Mouse (Mus musculus) spleen, embryonic (tissue): ENCODE data around the gene Slc2a3.

Source experiments
- CTCF ChIA-PET: fragments of 350-600 bp; sonication (Branson Sonifier 250); formaldehyde crosslinking; loops from one replicate; lab custom pipeline; 2022; lab: Charles Lee

The Slc2a3 gene

GRCm38 (mm10) chr6:122801301-122801800 is at the start of gene Slc2a3:
TSS of gene Slc2a3 (minus strand) at chr6:122801640.
- CTCF ChIA-PET, result no interaction called here

GRCm38 (mm10) chr6:122843759-122844158 is 42.3 kb upstream of the Slc2a3 start:
- CTCF ChIA-PET, result interaction anchor here (0.7 kb wide), 1 partner anchor 13 kb away, joined by 3 read pairs; no protein-coding TSS in a partner anchor

DNA sequence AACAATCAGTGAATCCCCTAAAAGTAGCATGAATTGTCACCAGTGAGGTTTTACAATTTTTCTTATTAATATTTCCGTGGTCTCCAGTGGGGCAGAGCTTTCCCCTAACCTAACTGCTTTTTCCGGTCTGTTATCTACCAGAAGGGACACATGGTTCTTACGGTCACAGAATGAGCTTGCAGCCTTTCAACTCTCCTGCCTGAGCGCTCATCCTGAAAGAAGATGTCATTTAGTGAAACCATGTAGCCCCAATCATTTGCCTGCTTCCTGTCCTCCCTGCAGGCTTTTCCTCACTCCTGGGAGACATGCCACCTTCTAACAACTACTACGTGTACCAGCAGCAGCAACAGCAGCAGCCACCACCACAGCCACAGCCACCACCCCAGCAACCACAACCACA is 36.1 kb upstream of the Slc2a3 start:
- CTCF ChIA-PET, result interaction anchor here (1.0 kb wide), 1 partner anchor 32 kb away, joined by 3 read pairs; no protein-coding TSS in a partner anchor

GRCm38 (mm10) chr6:122836974-122837373 is 35.5 kb upstream of the Slc2a3 start:
- CTCF ChIA-PET, result interaction anchor here (1.0 kb wide), 1 partner anchor 33 kb away, joined by 3 read pairs; no protein-coding TSS in a partner anchor

DNA sequence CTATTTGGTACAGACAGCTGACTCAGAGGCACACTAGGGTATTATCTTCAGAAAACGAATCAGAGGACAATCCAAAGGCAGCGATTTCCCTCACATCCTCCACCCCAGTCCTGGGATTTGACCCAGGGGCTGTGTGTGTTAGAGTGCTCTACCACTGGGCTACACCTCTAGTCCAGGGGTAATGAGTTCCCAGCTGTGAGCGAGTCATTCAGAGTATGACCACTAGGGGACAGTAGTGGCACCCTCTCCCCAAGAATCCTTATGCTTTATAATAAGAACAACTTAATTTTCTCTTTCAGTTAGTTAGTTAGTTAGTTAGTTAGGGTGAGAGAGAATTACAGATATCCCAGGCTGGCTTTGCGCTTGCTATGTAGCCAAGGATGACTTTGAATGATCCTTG is 32.9 kb upstream of the Slc2a3 start:
- CTCF ChIA-PET, result interaction anchor here (1.0 to 1.3 kb wide), 2 partner anchors 30 to 33 kb away, joined by 3 to 4 read pairs; no protein-coding TSS in a partner anchor

DNA sequence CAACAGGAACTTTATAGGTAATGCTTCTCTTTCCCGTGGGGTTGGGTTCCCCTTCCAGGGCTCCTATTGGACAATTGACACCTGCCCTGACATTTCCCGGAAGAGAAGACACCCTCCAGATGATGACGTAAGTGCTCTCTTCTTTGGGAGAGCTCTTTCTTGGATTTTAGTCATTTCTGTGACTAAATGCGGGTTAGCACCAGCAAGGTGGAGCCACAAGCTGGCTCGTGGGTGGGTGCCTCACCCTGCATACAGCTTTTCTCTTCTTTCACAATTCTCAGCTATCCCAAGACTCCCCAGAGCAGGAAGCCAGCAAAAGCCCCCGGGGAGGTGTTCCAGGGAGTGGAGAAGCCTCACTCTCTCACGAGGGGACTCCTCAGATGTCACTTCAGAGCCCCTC is 31.4 kb upstream of the Slc2a3 start:
- CTCF ChIA-PET, result no interaction called here

- CTCF ChIA-PET, result no interaction called here
Measured at GRCm38 (mm10) chr6:122828086-122828485, 26.6 kb upstream of the Slc2a3 start.

GRCm38 (mm10) chr6:122825923-122826742 is 24.7 kb upstream of the Slc2a3 start:
- CTCF ChIA-PET, result no interaction called here

GRCm38 (mm10) chr6:122825166-122825565 is 23.7 kb upstream of the Slc2a3 start:
- CTCF ChIA-PET, result interaction anchor here (0.5 to 0.6 kb wide), 2 partner anchors 11 to 219 kb away, joined by 8 to 11 read pairs; no protein-coding TSS in a partner anchor

DNA sequence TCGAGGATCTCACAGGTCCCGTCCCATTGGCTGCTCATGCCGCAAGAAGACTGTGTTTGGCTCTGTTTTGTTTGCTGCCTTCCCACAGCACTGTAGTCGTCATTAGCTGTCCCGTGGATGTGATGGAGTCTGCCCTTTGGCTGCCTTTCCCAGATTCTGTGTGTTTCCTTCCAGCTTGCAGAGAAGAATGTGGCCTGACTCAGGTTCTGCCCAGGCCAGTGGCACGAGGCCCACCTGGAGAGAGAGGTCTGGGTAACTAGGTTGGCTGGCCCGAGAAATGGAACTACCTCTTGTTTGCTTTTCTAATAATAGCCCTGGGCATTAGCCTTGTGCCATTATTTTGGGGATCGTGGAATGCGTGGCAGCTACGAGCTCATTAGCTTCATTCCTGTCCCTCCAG is 22.6 kb upstream of the Slc2a3 start:
- CTCF ChIA-PET, result no interaction called here

DNA sequence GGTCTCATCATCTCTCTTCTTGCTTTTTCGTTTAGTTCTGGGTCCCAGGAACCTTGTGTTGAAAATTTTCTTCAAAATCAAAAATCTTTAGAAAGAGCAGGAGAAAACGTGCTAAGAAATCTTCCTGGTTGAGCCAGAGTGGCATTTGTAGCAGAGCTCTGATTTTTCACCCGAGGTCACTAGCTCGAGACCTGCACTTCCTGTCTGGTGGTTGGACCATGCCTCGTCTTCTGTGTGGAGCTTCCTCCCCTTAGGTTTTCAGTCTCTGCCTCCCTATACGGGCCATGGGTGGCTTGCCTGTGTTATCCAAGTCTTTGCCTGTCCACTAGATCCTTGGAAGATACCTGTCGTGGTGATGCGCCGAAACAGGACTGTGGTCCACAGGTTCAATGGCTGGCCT is 20.4 kb upstream of the Slc2a3 start:
- CTCF ChIA-PET, result no interaction called here

DNA sequence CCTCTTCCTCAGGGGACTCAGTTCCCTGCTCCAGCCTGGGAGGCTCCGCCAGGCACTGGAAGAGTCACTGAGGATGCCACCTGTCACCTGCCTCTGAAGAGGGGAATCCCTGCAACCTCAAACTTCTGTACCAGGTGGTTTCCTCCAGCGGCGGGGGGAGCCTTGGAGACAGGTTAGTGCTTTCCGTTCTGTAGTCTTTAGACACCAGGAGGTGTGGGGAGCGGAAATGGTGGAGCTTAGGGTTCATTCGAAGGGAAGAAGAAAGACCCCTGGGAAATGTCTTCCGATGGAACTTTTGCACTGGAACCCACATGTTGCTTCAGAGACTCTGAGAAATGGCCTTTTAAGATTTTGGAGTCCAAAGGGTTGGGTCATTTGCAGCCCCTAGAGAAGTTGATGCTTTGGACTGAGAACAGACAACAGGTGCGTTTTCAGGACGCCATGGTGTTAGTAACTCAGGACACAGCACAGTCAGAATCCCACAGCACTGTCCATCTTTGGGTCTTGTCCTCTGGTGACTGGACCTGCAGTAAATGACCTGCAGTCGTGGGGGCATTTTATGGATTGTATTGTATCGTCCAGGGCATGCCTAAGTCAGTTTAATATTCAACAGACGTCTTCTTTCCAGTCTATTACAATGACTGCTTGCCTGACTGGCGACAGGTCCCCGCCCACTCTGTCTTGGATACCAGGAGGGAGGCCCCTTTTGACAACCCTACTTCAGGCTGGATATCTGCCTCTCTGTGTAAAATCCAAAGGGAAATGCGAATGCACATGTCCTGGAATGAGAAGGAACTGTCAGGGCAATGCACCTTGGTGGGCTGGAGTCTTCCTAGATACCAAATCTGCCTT is 19.6 kb upstream of the Slc2a3 start:
- CTCF ChIA-PET, result no interaction called here

GRCm38 (mm10) chr6:122820071-122820798 is 18.8 kb upstream of the Slc2a3 start:
- CTCF ChIA-PET, result no interaction called here

- CTCF ChIA-PET, result no interaction called here
Measured at GRCm38 (mm10) chr6:122819306-122820070, 18.0 kb upstream of the Slc2a3 start, which contains the start of gene Foxj2. TSS of gene Foxj2 (plus strand) at chr6:122819914.

DNA sequence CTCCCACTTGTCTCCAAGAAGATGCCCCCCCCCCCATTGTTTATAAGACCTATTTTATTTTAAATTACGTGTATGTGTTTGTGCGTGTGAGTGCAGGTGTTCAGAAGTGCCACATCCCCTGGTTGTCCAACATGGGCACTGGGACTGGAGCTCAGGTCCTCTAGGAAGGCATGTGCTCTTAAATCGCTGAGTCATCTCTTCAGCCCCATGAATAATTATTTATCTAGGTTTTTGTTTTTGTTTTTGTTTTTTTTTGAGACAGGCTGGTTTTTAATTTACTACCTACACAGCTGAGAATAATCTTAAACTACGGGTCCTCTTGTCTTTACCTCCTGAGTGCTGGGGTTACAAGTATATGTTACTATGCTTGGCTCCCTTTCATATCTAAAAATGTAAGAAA is 12.2 kb upstream of the Slc2a3 start:
- CTCF ChIA-PET, result interaction anchor here (0.6 kb wide), 1 partner anchor 11 kb away, joined by 11 read pairs; no protein-coding TSS in a partner anchor

DNA sequence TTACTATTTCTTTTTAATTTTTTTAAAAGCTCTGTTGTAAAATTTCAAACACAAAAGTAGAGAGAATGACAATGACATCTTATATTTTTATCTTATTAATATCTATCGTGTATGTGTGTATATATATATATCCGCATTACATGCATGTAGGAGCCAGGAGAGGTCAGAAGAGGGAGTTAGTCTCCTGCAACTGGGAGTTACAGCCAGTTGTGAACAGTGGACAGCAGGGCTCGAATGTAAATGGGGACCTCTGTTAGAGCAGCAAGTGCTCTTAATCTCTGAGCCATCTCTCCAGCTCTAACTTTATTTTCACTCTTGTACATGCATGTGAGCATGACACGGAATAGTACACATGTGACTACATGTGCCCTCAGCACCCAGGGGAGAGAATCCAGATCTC is 11.3 kb upstream of the Slc2a3 start:
- CTCF ChIA-PET, result interaction anchor here (0.6 kb wide), 1 partner anchor 16 kb away, joined by 3 read pairs; no protein-coding TSS in a partner anchor

- CTCF ChIA-PET, result interaction anchor here (0.6 kb wide), 1 partner anchor 524 kb away, joined by 8 read pairs; no protein-coding TSS in a partner anchor
Measured at GRCm38 (mm10) chr6:122811771-122812600, 10.5 kb upstream of the Slc2a3 start.

- CTCF ChIA-PET, result no interaction called here
Measured at GRCm38 (mm10) chr6:122811280-122811652, 9.8 kb upstream of the Slc2a3 start.

GRCm38 (mm10) chr6:122810615-122811279 is 9.3 kb upstream of the Slc2a3 start:
- CTCF ChIA-PET, result no interaction called here
